Mouse (Mus musculus): Measurements from ENCODE around the gene Isg20l2.

- TF ChIP-seq POLR2A (IDR thresholded peaks at IDR 0.05; ENCODE audit: extremely low read depth, insufficient read depth, low read length), result no peak
- no peak for TF ChIP-seq CTCF (IDR thresholded peaks at IDR 0.05; ENCODE audit: low read depth, low read length)
These were observed 10.5 kb downstream of the Isg20l2 start for GRCm38 (mm10) chr3:87940611-87941010.
